Mouse (Mus musculus): ENCODE measurements around the gene Smco3.
"Not testable (repeated sequence)": the region's sequence is repeated elsewhere in the genome, so short reads cannot be mapped to it uniquely, and the experiment has no call there.

- not testable (repeated sequence) for TF ChIP-seq CTCF, POLR2A (IDR thresholded peaks at IDR 0.05; ENCODE audit: insufficient read depth, low read depth, low read length)
These were observed 37.2 kb downstream of the Smco3 start for GRCm38 (mm10) chr6:136797874-136798693.
